Mouse (Mus musculus) midbrain, embryonic 12.5 days (tissue): ENCODE results near the gene A4galt. TPM values are rescaled to one million over a fixed set of nuclear protein-coding genes. Genes with fewer than 3 reads are reported as not detected.

Experiments
- ATAC-seq: fragments of 200-750 bp; cut with Nextera tagmentation; 2 replicates; pipeline ENCODE4 v1.8.0; 2017; ENCODE audit warnings: low read depth, moderate TSS enrichment, moderate library complexity; ENCODE audit not compliant: low FRiP score
- H3K27ac ChIP-seq: fragments of 300-500 bp; sonication (generic); replicated peaks from 2 replicates; pipeline ENCODE4 v1.5.1; 2016; ENCODE audit warnings: mild to moderate bottlenecking
- H3K27me3 ChIP-seq: fragments of 300-500 bp; sonication (generic); 2 replicates; pipeline ENCODE4 v1.6.1; 2016; ENCODE audit warnings: mild to moderate bottlenecking
- H3K36me3 ChIP-seq: fragments of 300-500 bp; sonication (generic); 2 replicates; pipeline ENCODE4 v1.6.1; 2016
- H3K4me1 ChIP-seq: fragments of 300-500 bp; sonication (generic); 2 replicates; pipeline ENCODE4 v1.6.1; 2016
- H3K4me2 ChIP-seq: fragments of 300-500 bp; sonication (generic); replicated peaks from 2 replicates; pipeline ENCODE4 v1.6.1; 2016; ENCODE audit warnings: mild to moderate bottlenecking, moderate library complexity
- H3K4me3 ChIP-seq: fragments of 300-500 bp; sonication (generic); 2 replicates; pipeline ENCODE4 v1.5.1; 2016; ENCODE audit warnings: mild to moderate bottlenecking
- H3K9ac ChIP-seq: fragments of 300-500 bp; sonication (generic); replicated peaks from 2 replicates; pipeline ENCODE4 v1.6.1; 2016; ENCODE audit warnings: mild to moderate bottlenecking, moderate library complexity
- H3K9me3 ChIP-seq: fragments of 300-500 bp; sonication (generic); 2 replicates; pipeline ENCODE4 v1.6.1; 2016; ENCODE audit warnings: mild to moderate bottlenecking
- whole genome bisulfite sequencing: fragments of 180-500 bp; shearing (Covaris S2); methylation state at CpG from one replicate; pipeline ENCODE4 v1.1.7; 2016; 5-methylcytosine and 5-hydroxymethylcytosine counted together
- polyA plus RNA-seq: library from polyadenylated mRNA; unstranded; fragments of >200 nt; fragmentation: Nextera tagmentation; extraction: Ambion mirVana; gene quantifications from 2 replicates; pipeline ENCODE4 v1.2.1, GENCODE M21; 2016

A4galt gene
- polyA plus RNA-seq, 1 experiment from 2014 or later, result 2.9 TPM

GRCm38 (mm10) chr15:83215322-83216216 is 36.0 kb downstream of the A4galt start:
- no peak overlapping the region for H3K4me2 ChIP-seq
- H3K27me3 ChIP-seq, result no peaks in the 10 kb centered on the region
- no peaks in the 10 kb centered on the region for H3K9me3 ChIP-seq
- 40% methylated on average over 5 of the region's 5 CpGs for WGBS
- no peak overlapping the region for H3K9ac ChIP-seq
- no peak overlapping the region for H3K4me3 ChIP-seq
- H3K4me1 ChIP-seq, result peaks cover 16% of the 10 kb centered on the region
- peak; percentile 77 for ATAC-seq
- peak overlapping the region; percentile 85 for H3K27ac ChIP-seq
- H3K36me3 ChIP-seq, result no peaks in the 10 kb centered on the region

GRCm38 (mm10) chr15:83210229-83210628 is 41.3 kb downstream of the A4galt start:
- ATAC-seq, result no peak
- no peak overlapping the region for H3K27ac ChIP-seq

GRCm38 (mm10) chr15:83209719-83210118 is 41.9 kb downstream of the A4galt start:
- Histone ChIP-seq H3K9ac (no peak overlapping the region), H3K4me2 (peak overlapping the region; percentile 43), H3K9me3 (no peaks in the 10 kb centered on the region), H3K27me3 (peaks cover 19% of the 10 kb centered on the region), H3K4me1 (no peaks in the 10 kb centered on the region; the same call in 1 of the 2 replicates), H3K27ac (no peak overlapping the region), H3K4me3 (peak overlapping the region; percentile 7; the same call in 1 of the 2 replicates), H3K36me3 (no peaks in the 10 kb centered on the region)
- ATAC-seq, result no peak
- WGBS, result 21% methylated on average over 10 of the region's 10 CpGs

More at GRCm38 (mm10) chr15:83210229-83210628, 41.3 kb downstream of the A4galt start:
- 23% methylated on average over 11 of the region's 11 CpGs for WGBS
- Histone ChIP-seq H3K9me3 (no peaks in the 10 kb centered on the region), H3K4me1 (peaks cover 2% of the 10 kb centered on the region; the same call in 1 of the 2 replicates), H3K4me3 (no peak overlapping the region; the same call in 1 of the 2 replicates), H3K36me3 (no peaks in the 10 kb centered on the region), H3K9ac (no peak overlapping the region), H3K27me3 (peaks cover 19% of the 10 kb centered on the region), H3K4me2 (peak overlapping the region; percentile 43)

- Histone ChIP-seq H3K4me1 (no peaks in the 10 kb centered on the region; the same call in 1 of the 2 replicates), H3K4me3 (no peak overlapping the region; the same call in 1 of the 2 replicates), H3K4me2 (peak overlapping the region; percentile 43), H3K9me3 (no peaks in the 10 kb centered on the region), H3K36me3 (no peaks in the 10 kb centered on the region), H3K27me3 (peaks cover 19% of the 10 kb centered on the region), H3K27ac (no peak overlapping the region), H3K9ac (no peak overlapping the region)
- no peak for ATAC-seq
- 43% methylated on average over 4 of the region's 4 CpGs for WGBS
Measured at GRCm38 (mm10) chr15:83209092-83209695, 42.4 kb downstream of the A4galt start.

- no peak overlapping the region for H3K27ac ChIP-seq
- no peak overlapping the region for H3K9ac ChIP-seq
- peak; percentile 41; the same call in 1 of the 2 replicates for ATAC-seq
Measured at GRCm38 (mm10) chr15:83204731-83205451, 46.7 kb downstream of the A4galt start.

GRCm38 (mm10) chr15:83202412-83202811 is 49.2 kb downstream of the A4galt start:
- Histone ChIP-seq H3K9me3 (no peaks in the 10 kb centered on the region), H3K27me3 (peaks cover under 1% of the 10 kb centered on the region; the same call in 1 of the 2 replicates), H3K27ac (no peak overlapping the region), H3K4me1 (no peaks in the 10 kb centered on the region), H3K4me2 (no peak overlapping the region), H3K36me3 (no peaks in the 10 kb centered on the region), H3K9ac (no peak overlapping the region), H3K4me3 (no peak overlapping the region)
- WGBS, result 58% methylated on average over 4 of the region's 4 CpGs
- ATAC-seq, result no peak

More at GRCm38 (mm10) chr15:83204731-83205451, 46.7 kb downstream of the A4galt start:
- no peaks in the 10 kb centered on the region; the same call in 1 of the 2 replicates for H3K4me1 ChIP-seq
- H3K4me2 ChIP-seq, result peak overlapping the region; percentile 38
- no peaks in the 10 kb centered on the region for H3K9me3 ChIP-seq
- H3K4me3 ChIP-seq, result no peak overlapping the region
- WGBS, result 37% methylated on average over 9 of the region's 10 CpGs
- peaks cover 17% of the 10 kb centered on the region for H3K27me3 ChIP-seq
- H3K36me3 ChIP-seq, result no peaks in the 10 kb centered on the region

GRCm38 (mm10) chr15:83193413-83193812 is 58.2 kb downstream of the A4galt start:
- ATAC-seq, result no peak
- Histone ChIP-seq H3K36me3 (no peaks in the 10 kb centered on the region), H3K27me3 (no peaks in the 10 kb centered on the region), H3K27ac (no peak overlapping the region), H3K4me2 (no peak overlapping the region), H3K4me1 (no peaks in the 10 kb centered on the region), H3K9ac (no peak overlapping the region), H3K9me3 (no peaks in the 10 kb centered on the region), H3K4me3 (no peak overlapping the region)
- WGBS, result 92% methylated on average over 4 of the region's 4 CpGs

- 64% methylated on average over 5 of the region's 5 CpGs for WGBS
- no peaks in the 10 kb centered on the region for H3K9me3 ChIP-seq
Measured at GRCm38 (mm10) chr15:83182351-83182750, 69.2 kb downstream of the A4galt start.

GRCm38 (mm10) chr15:83181800-83182330 is 69.7 kb downstream of the A4galt start:
- no peaks in the 10 kb centered on the region for H3K36me3 ChIP-seq
- no peaks in the 10 kb centered on the region for H3K4me1 ChIP-seq
- H3K27ac ChIP-seq, result no peak overlapping the region
- no peak overlapping the region for H3K9ac ChIP-seq
- H3K4me2 ChIP-seq, result no peak overlapping the region
- WGBS, result 46% methylated on average over 4 of the region's 4 CpGs
- ATAC-seq, result no peak
- no peak overlapping the region for H3K4me3 ChIP-seq
- H3K27me3 ChIP-seq, result no peaks in the 10 kb centered on the region; the same call in 1 of the 2 replicates
- no peaks in the 10 kb centered on the region for H3K9me3 ChIP-seq

More at GRCm38 (mm10) chr15:83182351-83182750, 69.2 kb downstream of the A4galt start:
- Histone ChIP-seq H3K4me3 (no peak overlapping the region), H3K36me3 (no peaks in the 10 kb centered on the region), H3K4me1 (no peaks in the 10 kb centered on the region), H3K27me3 (no peaks in the 10 kb centered on the region; the same call in 1 of the 2 replicates), H3K27ac (no peak overlapping the region), H3K4me2 (no peak overlapping the region), H3K9ac (no peak overlapping the region)
- ATAC-seq, result no peak

GRCm38 (mm10) chr15:83180004-83180403 is 71.6 kb downstream of the A4galt start:
- H3K9me3 ChIP-seq, result no peaks in the 10 kb centered on the region
- no peak for ATAC-seq
- H3K4me1 ChIP-seq, result no peaks in the 10 kb centered on the region
- H3K27ac ChIP-seq, result no peak overlapping the region
- no peaks in the 10 kb centered on the region; the same call in 1 of the 2 replicates for H3K27me3 ChIP-seq
- H3K9ac ChIP-seq, result no peak overlapping the region
- H3K4me3 ChIP-seq, result no peak overlapping the region
- H3K36me3 ChIP-seq, result no peaks in the 10 kb centered on the region
- WGBS, result 89% methylated on average over 6 of the region's 6 CpGs
- H3K4me2 ChIP-seq, result no peak overlapping the region
